Mouse (Mus musculus) cerebellum, postnatal 36 days (tissue): Measurements from ENCODE around the gene Snrpf.
"Not testable (repeated sequence)": the region's sequence is repeated elsewhere in the genome, so short reads cannot be mapped to it uniquely, and the experiment has no call there.

Experiments
- DNase-seq, 2 experiments: peaks; one replicate each; pipeline ENCODE4 v3.0.0; 2021 to 2022; ENCODE audit warnings: mixed read lengths in 2 of 2

Snrpf gene

GRCm38 (mm10) chr10:93574966-93575365 lies 14.5 kb downstream of the Snrpf start:
- no peak for DNase-seq

- no peak for DNase-seq
Observed at GRCm38 (mm10) chr10:93572209-93572608, 17.3 kb downstream of the Snrpf start.

DNA sequence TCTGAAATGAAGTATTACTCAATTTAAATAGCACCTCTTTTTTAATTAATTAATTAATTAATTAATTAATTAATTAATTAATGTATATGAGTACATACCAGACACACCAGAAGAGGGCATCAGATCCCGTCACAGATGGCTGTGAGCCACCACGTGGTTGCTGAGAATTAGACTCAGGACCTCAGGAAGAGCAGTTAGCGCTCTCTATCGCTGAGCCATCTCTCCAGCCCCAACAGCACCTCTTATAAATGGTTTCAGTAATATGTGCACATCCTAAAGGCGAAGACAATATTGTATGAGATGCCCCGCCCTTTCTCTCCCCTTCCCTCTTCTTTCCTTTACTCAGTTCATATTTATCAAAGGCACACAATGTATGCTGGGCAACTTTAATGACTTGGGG lies 20.8 kb downstream of the Snrpf start:
- no peak for DNase-seq

GRCm38 (mm10) chr10:93567841-93568566 lies 21.5 kb downstream of the Snrpf start:
- no peak for DNase-seq

DNA sequence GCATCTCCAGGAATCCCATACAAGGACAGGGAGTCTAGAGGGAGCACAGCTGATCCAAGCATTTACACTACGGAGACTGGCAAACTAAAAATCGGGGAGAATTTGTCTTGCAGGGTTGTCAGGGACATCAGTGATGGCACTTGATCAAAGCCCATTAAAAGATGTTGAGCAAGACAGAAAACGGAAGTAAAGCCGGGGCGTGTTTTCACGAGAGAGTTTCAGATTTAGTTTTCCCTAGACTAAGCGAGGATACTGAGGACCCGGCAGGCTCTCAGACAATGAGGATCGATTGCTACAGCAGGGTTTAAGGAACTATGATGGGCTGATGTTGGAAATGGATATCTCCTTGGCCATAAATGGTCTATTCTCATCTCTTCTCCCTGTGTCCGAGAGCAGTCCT lies 22.4 kb downstream of the Snrpf start:
- DNase-seq = no peak

- no peak for DNase-seq
Observed at GRCm38 (mm10) chr10:93564518-93565090, 24.9 kb downstream of the Snrpf start.

DNA sequence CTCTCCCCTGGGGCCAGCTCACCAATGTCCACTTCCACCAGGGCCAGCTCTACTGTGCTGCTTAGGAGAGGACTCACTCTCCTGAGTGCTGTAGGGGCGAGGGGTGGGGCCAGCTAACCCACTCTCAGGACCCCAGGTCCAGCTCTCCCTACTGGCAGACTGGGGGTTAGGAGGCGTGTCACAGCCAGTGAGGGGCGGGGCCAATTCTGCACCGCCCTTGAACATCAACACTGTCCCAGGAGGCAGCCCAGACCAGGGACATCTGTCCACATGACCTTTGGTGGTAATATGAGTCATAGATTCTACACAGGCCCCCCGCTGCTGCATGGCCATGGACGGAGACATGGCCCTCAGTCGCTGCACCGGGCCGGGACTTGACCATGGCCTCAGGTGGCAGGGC lies 29.7 kb downstream of the Snrpf start:
- DNase-seq = no peak

- not testable (repeated sequence) for DNase-seq
Observed at GRCm38 (mm10) chr10:93557971-93558370, 31.5 kb downstream of the Snrpf start.

GRCm38 (mm10) chr10:93552596-93552995 lies 36.9 kb downstream of the Snrpf start:
- no peak for DNase-seq

- DNase-seq = no peak
Observed at GRCm38 (mm10) chr10:93549821-93550220, 39.7 kb downstream of the Snrpf start.

- DNase-seq = peak; percentile 80 to 83
Observed at GRCm38 (mm10) chr10:93548991-93549390, 40.5 kb downstream of the Snrpf start.

GRCm38 (mm10) chr10:93547741-93548270 lies 41.7 kb downstream of the Snrpf start:
- no peak for DNase-seq

- DNase-seq = no peak
Observed at GRCm38 (mm10) chr10:93544172-93544571, 45.3 kb downstream of the Snrpf start.

GRCm38 (mm10) chr10:93543176-93543575 lies 46.3 kb downstream of the Snrpf start:
- DNase-seq = no peak

- DNase-seq = no peak
Observed at GRCm38 (mm10) chr10:93542356-93542755, 47.1 kb downstream of the Snrpf start.

- no peak for DNase-seq
Observed at GRCm38 (mm10) chr10:93541585-93541984, 47.9 kb downstream of the Snrpf start.

DNA sequence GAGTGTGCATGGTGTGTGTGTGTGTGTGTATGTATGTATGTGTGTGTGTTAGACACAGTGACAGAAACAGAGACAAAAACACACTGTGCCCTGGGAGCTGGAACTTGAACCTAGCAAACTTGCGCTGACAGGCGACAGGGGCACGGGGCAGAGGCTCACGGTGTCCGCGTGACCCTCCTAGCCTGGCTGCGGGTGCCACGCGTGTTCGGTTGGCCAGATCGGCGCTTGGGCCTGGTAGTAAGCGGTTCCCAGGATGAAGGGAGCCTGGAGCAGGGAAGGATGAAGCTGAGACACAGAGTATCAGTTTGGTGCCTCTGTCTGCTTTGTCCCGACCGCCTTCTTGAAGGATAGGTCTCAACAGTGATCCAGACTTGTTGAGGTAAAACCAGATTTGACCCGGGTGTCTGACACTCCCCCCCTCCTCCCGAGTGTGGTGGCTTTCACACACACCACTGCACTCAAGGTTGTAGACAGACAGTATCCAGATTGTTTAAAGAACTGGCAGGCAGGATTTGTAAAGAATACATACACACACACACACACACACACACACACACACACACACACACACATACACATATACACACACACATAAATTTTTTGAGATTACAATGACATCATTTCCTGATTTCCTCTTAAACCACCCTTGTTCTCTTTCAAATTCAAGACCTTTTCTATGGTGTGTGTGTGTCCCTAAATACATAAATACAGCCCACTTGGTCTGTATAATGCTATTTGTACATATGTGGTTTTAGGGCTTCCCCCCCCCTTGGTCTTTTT lies 48.9 kb downstream of the Snrpf start, which contains the start of gene Ccdc38:
Ccdc38 (plus strand) TSS at position 202 of the 780 bp plus-strand sequence.
- no peak for DNase-seq

GRCm38 (mm10) chr10:93539775-93540430 lies 49.6 kb downstream of the Snrpf start, which contains the start of gene Amdhd1:
Amdhd1 (minus strand) TSS chr10:93540033.
- peak; percentile 46 to 61 for DNase-seq

DNA sequence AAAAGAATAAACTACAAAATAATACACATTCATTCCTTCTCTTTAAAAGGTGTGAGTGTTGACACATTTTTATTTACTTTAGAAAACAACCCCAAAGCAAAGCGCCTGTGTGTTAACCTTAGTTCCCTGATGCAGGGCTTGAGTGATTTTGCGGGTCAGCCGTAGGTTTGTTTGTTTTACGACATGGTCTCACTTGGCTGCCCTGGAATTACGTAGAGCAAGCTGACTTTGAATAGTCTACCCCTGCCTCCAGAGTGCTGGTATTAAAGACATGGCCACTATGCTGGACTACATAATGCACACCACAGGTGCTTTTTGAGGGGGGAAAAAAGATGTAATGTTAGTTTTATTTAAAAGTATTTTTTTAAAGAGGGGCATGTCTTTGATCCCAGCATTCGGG lies 50.7 kb downstream of the Snrpf start:
- DNase-seq = no peak

DNA sequence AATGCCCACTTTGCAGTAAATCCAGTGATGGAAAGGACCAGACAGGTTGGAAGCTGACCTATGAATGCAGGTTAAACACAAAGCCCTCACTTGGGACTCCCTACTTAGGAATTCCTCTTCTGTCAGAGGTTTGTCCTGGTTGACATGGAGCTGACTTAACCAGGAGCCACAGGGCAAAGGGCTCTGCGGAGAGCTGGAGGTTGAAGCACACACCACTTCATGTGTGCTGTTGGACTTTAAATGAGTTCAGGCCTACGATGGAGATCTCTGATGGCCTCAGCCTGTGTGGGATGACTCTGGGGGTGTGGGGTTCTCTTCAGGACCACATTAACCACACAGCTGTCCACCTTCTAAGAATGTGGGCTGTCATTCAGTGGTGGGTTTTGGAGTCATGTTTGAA lies 51.2 kb downstream of the Snrpf start:
- DNase-seq = no peak
